Mouse (Mus musculus) liver, embryonic 12.5 days (tissue): Measurements from ENCODE around the gene Rbp4. TPM values are rescaled to one million over a fixed set of nuclear protein-coding genes. Genes with fewer than 3 reads are reported as not detected.

Experiments
- ATAC-seq: fragments of 200-750 bp; cut with Nextera tagmentation; 2 replicates; pipeline ENCODE4 v1.8.0; 2017; ENCODE audit warnings: moderate number of reproducible peaks, mild to moderate bottlenecking, moderate library complexity
- H3K27ac ChIP-seq: fragments of 300-500 bp; sonication (generic); 2 replicates; pipeline ENCODE4 v1.5.1; 2016; ENCODE audit warnings: mild to moderate bottlenecking
- H3K27me3 ChIP-seq: fragments of 300-500 bp; sonication (generic); replicated peaks from 2 replicates; pipeline ENCODE4 v1.6.1; 2016; ENCODE audit warnings: mild to moderate bottlenecking, moderate library complexity
- H3K36me3 ChIP-seq: fragments of 300-500 bp; sonication (generic); 2 replicates; pipeline ENCODE4 v1.6.1; 2016; ENCODE audit warnings: mild to moderate bottlenecking, moderate library complexity
- H3K4me1 ChIP-seq: fragments of 300-500 bp; sonication (generic); 2 replicates; pipeline ENCODE4 v1.6.1; 2016
- H3K4me2 ChIP-seq: fragments of 300-500 bp; sonication (generic); 2 replicates; pipeline ENCODE4 v1.6.1; 2016; ENCODE audit warnings: mild to moderate bottlenecking, moderate library complexity
- H3K4me3 ChIP-seq: fragments of 300-500 bp; sonication (generic); 2 replicates; pipeline ENCODE4 v1.5.1; 2016; ENCODE audit warnings: mild to moderate bottlenecking, moderate library complexity
- H3K9ac ChIP-seq: fragments of 300-500 bp; sonication (generic); 2 replicates; pipeline ENCODE4 v1.6.1; 2016; ENCODE audit warnings: mild to moderate bottlenecking, moderate library complexity
- H3K9me3 ChIP-seq: fragments of 300-500 bp; sonication (generic); replicated peaks from 2 replicates; pipeline ENCODE4 v1.6.1; 2016; ENCODE audit warnings: mild to moderate bottlenecking, moderate library complexity
- WGBS: fragments of 180-500 bp; shearing (Covaris S2); methylation state at CpG from one replicate; pipeline ENCODE4 v1.1.7; 2016; ENCODE audit not compliant: insufficient replicate concordance; 5-methylcytosine and 5-hydroxymethylcytosine counted together
- polyA plus RNA-seq: library from polyadenylated mRNA; unstranded; fragments of >200 nt; fragmentation: Nextera tagmentation; extraction: Ambion mirVana; gene quantifications from 2 replicates; pipeline ENCODE4 v1.2.1, GENCODE M21; 2016

Rbp4 gene
- 1,432 and 1,434 TPM in 2 replicates for polyA plus RNA-seq

DNA sequence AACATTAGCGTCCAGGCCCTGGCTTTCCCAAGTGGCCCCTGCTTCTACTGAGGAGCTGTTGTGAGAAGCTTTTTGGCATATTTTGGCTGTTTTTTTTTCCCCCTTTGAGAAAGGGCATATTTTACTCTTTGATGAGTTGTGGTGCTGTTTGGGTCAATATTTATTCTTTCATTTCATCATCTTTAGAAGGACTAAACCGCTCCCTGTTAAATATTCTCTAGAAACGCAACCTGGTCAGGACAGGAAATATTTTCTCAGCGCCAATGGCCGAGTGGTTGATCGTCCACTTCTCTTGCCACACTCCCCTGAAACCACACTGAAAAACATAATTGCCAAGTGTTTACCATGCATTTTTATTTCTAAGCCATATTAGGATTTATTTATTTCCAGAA, at the start of gene Rbp4:
TSS of gene Rbp4 (minus strand) at position 63 of the 392 bp plus-strand sequence.
- Histone ChIP-seq H3K4me2 (peak within 1 kb of the TSS; percentile 62), H3K27me3 (peaks cover 47% of the 10 kb centered on the region), H3K9me3 (no peaks in the 10 kb centered on the region), H3K36me3 (no peaks in the 10 kb centered on the region), H3K4me1 (no peaks in the 10 kb centered on the region), H3K27ac (peak within 1 kb of the TSS; percentile 78), H3K4me3 (peak within 1 kb of the TSS; percentile 52), H3K9ac (peak within 1 kb of the TSS; percentile 55)
- 53% methylated on average over 6 of the region's 6 CpGs for WGBS
- ATAC-seq, result no peak

DNA sequence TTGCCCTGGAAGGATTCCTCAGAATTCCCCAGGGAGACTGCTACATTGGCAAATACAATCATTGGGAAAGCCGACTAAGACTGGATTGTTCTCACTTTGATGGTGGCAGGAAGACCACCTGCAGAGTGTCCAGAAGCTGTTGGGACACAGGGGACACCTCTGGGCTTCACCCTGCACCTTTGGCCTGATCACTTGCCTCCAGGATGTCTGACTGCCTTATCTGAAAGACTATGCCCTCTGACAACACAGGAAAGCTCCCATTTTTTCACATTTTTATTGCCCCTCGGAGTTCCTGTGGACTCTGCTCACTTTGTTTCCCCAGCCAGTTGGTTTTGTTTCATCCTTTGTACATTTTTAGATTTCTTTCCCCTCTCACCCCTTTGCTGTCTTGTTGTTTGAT, 39.6 kb upstream of the Rbp4 start:
- Histone ChIP-seq H3K4me2 (no peak overlapping the region), H3K9me3 (no peaks in the 10 kb centered on the region), H3K36me3 (no peaks in the 10 kb centered on the region), H3K4me1 (0 out of 2 replicates have a peak, but pooled peaks cover 3% of the 10 kb centered on the region), H3K4me3 (no peak overlapping the region), H3K27ac (no peak overlapping the region), H3K9ac (no peak overlapping the region), H3K27me3 (no peaks in the 10 kb centered on the region)
- WGBS, result 28% methylated on average over 2 of the region's 2 CpGs
- no peak for ATAC-seq

DNA sequence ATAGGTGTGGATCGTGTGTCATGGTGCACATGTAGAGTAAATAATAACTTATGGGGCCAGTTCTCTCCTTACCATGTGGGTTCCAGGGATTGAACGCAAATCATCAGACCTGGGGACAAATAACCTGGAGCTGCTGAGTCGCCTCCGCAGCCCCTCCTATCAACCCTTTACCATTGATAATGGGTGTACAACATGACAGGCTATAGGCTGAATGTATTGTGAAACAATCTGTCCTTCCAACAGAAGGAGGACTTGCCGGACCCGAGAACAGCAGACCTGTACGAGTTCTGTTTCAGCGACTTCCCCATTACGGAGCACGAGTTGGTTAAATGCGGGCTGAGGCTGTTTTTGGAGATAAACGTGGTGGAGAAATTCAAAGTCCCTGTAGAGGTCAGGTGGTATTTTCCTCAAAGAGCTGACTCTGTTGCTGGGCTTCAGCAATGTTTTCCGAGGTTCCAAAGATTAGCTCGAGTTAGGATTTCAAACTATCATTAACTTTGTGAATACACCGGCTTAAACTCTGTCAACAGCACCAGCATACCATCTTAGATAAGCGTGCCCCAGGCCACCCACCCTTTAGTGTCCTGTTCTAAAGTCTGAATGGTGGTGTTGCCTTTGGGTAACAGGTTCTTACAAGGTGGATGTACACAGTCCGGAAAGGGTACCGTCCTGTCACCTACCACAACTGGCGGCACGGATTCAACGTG, 36.7 kb upstream of the Rbp4 start:
- Histone ChIP-seq H3K36me3 (no peaks in the 10 kb centered on the region), H3K9me3 (no peaks in the 10 kb centered on the region), H3K4me1 (0 out of 2 replicates have a peak, but pooled peaks cover 3% of the 10 kb centered on the region), H3K27me3 (no peaks in the 10 kb centered on the region), H3K4me3 (no peak overlapping the region), H3K9ac (no peak overlapping the region; the same call in 1 of the 2 replicates), H3K4me2 (peak overlapping the region; percentile 31; the same call in 1 of the 2 replicates), H3K27ac (peak overlapping the region; percentile 62)
- ATAC-seq, result peak; percentile 74
- WGBS, result 65% methylated on average over 21 of the region's 21 CpGs

DNA sequence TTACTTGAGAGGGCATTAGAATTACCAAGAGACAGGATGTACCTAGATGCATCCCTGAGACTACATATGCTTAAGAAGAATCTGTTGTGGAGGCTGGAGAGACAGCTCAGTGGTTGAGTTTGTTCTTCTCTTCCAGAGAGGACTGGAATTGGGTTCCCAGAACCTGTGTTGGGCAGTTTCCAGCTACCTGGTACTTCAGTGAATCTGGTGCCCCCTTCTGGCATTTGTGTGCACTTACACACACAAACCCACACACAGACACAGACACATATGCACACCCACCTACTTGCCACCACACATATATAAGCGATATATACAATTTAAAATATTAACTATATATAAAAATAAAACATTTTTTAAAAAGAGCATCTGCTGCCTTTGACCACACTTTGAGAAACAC, 31.2 kb upstream of the Rbp4 start:
- H3K27me3 ChIP-seq, result no peaks in the 10 kb centered on the region
- no peak for ATAC-seq
- no peak overlapping the region for H3K4me3 ChIP-seq
- H3K36me3 ChIP-seq, result no peaks in the 10 kb centered on the region
- no peak overlapping the region for H3K4me2 ChIP-seq
- no peaks in the 10 kb centered on the region for H3K9me3 ChIP-seq
- 75% methylated on average over 1 of the region's 1 CpGs for WGBS
- H3K27ac ChIP-seq, result no peak overlapping the region
- no peak overlapping the region for H3K9ac ChIP-seq
- H3K4me1 ChIP-seq, result 0 out of 2 replicates have a peak, but pooled peaks cover 3% of the 10 kb centered on the region

DNA sequence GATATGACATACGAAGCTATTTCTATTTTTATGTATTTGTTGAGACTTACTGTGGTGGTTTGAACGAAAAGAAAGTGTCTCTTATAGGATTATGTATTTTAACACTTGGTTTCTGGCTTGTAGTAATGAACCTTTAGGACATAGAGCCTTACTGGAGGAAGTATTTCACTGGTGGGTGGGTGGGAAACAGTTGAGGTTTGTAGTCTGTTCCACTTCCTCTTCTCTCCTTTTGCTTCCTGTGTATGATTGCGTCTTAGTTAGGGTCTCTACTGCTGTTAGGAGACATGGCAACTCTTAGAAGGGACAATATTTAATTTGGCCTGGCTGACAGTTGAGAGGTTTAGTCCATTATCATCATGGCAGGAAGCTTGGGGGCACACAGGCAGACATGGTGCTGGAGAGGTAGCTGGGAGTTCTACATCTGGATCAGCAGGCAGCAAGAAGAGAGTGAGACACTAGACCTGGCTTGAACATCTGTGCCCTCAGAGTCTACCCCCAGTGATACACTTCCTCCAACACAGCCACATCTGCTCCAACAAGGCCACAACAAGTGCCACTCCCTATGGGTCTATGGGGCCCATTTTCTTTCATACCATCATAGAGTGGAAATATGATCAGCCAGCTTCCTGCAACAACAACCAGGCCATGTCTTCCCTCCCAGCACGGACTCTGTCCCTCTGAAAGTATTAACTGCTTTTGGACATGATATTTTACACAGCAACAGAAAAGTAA, 18.6 kb upstream of the Rbp4 start:
- Histone ChIP-seq H3K27me3 (no peaks in the 10 kb centered on the region), H3K4me1 (no peaks in the 10 kb centered on the region), H3K4me3 (no peak overlapping the region), H3K4me2 (no peak overlapping the region), H3K9me3 (no peaks in the 10 kb centered on the region), H3K36me3 (no peaks in the 10 kb centered on the region), H3K27ac (no peak overlapping the region), H3K9ac (no peak overlapping the region)
- 34% methylated on average over 4 of the region's 4 CpGs for WGBS
- no peak for ATAC-seq

DNA sequence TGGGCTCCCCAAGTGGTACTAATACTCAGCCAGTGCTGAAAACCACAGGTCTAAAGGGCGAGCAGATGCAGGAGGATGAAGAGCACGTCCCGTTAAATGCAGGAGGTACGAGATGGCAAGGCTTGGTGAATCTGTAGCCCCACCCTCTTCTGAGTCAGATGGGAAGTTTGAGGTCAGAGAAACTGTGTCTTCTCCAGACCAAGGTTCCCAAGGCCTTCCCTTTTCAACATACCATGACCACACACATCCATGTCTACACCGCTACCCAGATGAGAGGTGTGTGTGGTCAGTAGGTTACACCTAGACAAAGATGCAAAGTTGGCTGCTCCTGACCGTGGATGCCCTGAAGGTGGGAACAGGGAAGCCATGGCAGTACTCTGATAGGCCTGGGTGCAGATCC, 9.7 kb upstream of the Rbp4 start:
- no peak; the same call in 1 of the 2 replicates for ATAC-seq
- no peaks in the 10 kb centered on the region for H3K9me3 ChIP-seq
- H3K36me3 ChIP-seq, result no peaks in the 10 kb centered on the region
- H3K9ac ChIP-seq, result no peak overlapping the region
- H3K4me3 ChIP-seq, result no peak overlapping the region
- no peaks in the 10 kb centered on the region for H3K4me1 ChIP-seq
- peak overlapping the region; percentile 64 for H3K27ac ChIP-seq
- no peak overlapping the region for H3K4me2 ChIP-seq
- H3K27me3 ChIP-seq, result no peaks in the 10 kb centered on the region
- 65% methylated on average over 6 of the region's 6 CpGs for WGBS

DNA sequence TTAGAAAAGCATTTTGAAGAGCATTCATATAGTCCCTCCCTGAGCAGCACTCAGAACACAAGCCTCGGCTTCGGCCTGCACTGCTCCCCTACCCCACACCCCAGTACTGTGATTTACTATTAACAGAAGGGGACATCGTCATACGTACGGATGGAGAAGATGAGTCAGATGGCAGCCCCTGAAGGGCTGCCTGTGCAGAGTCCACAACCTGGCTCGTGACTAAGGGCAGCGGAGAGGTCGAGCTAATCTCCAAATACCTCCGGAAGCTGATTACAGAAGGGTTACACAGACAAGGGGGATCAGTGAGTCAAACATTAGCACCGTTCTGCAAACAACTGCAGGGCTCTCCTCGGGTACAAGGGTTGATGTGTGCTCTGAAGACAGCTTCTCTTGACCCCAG, 8.9 kb upstream of the Rbp4 start:
- ATAC-seq, result peak; percentile 85
- no peaks in the 10 kb centered on the region for H3K36me3 ChIP-seq

DNA sequence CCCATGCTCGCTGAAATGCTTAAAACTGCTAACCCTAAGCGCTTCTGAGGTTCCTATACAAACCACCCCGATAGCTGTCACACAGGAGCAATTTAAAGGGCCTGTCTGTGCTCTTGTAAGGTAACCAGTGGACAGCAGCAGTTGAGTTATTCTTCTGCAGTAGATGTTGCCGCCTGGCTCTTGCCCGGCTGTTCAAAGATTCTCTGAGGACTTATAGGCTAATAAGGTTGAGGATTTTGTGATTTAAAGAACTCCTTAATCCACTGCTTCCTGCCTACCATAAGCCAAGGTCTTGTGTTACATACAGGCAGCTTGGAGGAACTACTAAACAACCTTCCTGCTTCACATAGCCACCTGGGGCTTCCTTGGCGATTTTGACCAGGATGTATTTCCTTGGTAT, 7.4 kb upstream of the Rbp4 start, which contains the start of gene Pde6c:
TSS of gene Pde6c (plus strand) at position 301 of the 400 bp plus-strand sequence.
- H3K36me3 ChIP-seq, result no peaks in the 10 kb centered on the region
- H3K4me2 ChIP-seq, result no peak within 1 kb of the TSS
- ATAC-seq, result no peak
- H3K27me3 ChIP-seq, result 0 out of 2 replicates have a peak, but pooled peaks cover 3% of the 10 kb centered on the region
- WGBS, result 65% methylated on average over 6 of the region's 6 CpGs
- no peaks in the 10 kb centered on the region for H3K9me3 ChIP-seq
- H3K4me3 ChIP-seq, result no peak within 1 kb of the TSS
- H3K27ac ChIP-seq, result peak within 1 kb of the TSS; percentile 61
- no peak within 1 kb of the TSS for H3K9ac ChIP-seq
- H3K4me1 ChIP-seq, result no peaks in the 10 kb centered on the region

More for the DNA sequence above, 8.9 kb upstream of the Rbp4 start:
- no peaks in the 10 kb centered on the region for H3K9me3 ChIP-seq
- 50% methylated on average over 11 of the region's 11 CpGs for WGBS
- no peak overlapping the region for H3K4me2 ChIP-seq
- peak overlapping the region; percentile 64 for H3K27ac ChIP-seq
- no peak overlapping the region for H3K9ac ChIP-seq
- H3K27me3 ChIP-seq, result no peaks in the 10 kb centered on the region
- H3K4me3 ChIP-seq, result no peak overlapping the region
- H3K4me1 ChIP-seq, result no peaks in the 10 kb centered on the region

DNA sequence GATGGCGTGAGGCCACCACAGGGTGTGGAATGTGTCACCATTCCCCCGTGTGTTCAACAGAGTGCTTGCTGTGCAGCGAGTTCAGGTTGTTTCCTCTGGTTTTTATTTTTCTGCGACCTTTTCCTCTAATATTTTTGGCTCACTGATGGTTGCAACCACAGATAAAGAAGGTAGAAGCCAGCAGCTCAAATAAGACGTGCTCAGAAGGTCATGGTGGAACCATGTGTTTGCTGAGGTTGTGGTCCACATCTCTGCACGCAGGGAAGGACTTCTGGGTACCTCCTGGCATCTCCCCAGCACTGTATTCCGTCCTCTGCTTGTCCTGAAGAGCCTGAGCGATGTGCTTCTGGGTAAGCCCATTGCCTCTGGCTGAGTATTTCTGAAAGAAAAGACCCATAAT, 1.6 kb upstream of the Rbp4 start:
- Histone ChIP-seq H3K4me2 (no peak overlapping the region), H3K27me3 (peaks cover 47% of the 10 kb centered on the region), H3K9me3 (no peaks in the 10 kb centered on the region), H3K4me3 (no peak overlapping the region), H3K9ac (no peak overlapping the region), H3K4me1 (no peaks in the 10 kb centered on the region), H3K27ac (no peak overlapping the region), H3K36me3 (no peaks in the 10 kb centered on the region)
- no peak for ATAC-seq
- WGBS, result 44% methylated on average over 8 of the region's 8 CpGs

DNA sequence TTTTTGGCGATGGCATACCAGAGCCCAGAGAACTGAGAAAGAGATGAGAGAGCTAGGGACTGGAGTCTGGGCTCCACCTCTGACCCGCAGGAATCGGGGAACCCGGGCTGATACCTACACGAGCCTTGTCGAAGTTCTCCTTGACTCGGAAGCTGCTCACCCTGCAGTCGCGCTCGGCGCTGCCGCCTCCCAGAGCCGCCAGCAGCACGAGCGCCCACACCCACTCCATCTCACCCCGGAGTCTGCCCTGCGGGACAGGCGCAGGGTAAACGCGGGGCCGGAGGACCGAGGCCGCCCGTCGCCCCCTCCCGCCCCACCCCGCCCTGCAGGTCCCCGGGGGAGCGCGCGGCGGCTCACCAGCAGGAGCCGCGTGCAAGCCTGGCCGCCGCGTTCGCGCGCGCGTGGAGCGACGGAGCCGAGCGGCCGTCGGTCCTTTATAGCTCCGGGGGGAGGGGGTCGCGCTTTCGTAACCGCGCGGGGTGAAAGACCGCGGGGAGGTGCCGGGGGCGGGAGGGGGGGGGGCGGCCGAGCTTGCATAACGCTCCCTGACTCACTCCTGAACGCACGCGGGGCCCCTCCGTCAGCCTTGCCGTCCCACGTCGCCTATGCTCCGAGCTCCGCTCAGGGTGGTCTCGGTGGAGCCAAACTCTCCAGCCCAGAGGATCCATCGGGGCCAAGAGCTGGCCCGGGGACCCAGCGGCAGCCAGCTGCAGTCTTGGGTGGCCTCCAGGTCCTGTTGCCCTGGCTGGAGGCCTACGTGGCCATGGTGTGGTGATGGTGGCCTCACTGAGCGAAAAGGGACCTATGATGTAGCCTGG, 471 bp downstream of the Rbp4 start:
- WGBS, result 2% methylated on average over 42 of the region's 77 CpGs
- H3K9ac ChIP-seq, result peak overlapping the region; percentile 55
- H3K27ac ChIP-seq, result peak overlapping the region; percentile 78
- H3K9me3 ChIP-seq, result no peaks in the 10 kb centered on the region
- peak overlapping the region; percentile 62 for H3K4me2 ChIP-seq
- peak; percentile 67 for ATAC-seq
- no peaks in the 10 kb centered on the region for H3K36me3 ChIP-seq
- H3K4me3 ChIP-seq, result peak overlapping the region; percentile 52
- H3K4me1 ChIP-seq, result no peaks in the 10 kb centered on the region
- peaks cover 50% of the 10 kb centered on the region for H3K27me3 ChIP-seq

DNA sequence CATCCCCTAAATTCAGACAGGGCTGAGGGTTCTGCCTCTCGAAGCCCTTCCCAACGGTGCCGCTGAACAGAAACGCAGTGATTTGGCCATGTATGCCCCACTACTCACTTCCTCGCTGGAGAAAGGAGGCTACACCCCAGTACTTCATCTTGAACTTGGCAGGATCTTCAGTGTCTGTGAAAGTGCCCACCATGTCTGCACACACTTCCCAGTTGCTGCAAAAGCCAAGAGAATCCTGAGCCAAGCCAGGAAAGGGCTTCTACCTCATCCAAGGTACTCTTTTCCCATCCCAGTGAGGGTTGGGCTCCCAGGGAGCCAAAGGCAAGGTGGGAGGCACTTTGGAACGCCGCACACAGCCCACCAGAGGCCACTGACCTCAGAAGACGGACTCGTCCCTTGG, 1.2 kb downstream of the Rbp4 start:
- H3K9ac ChIP-seq, result peak overlapping the region; percentile 55
- 22% methylated on average over 9 of the region's 9 CpGs for WGBS

More for the DNA sequence above, 1.2 kb downstream of the Rbp4 start:
- no peak for ATAC-seq
- no peaks in the 10 kb centered on the region for H3K36me3 ChIP-seq
- H3K4me3 ChIP-seq, result peak overlapping the region; percentile 52
- H3K4me1 ChIP-seq, result no peaks in the 10 kb centered on the region
- peak overlapping the region; percentile 67 for H3K27ac ChIP-seq
- peak overlapping the region; percentile 62 for H3K4me2 ChIP-seq
- no peaks in the 10 kb centered on the region for H3K9me3 ChIP-seq
- peaks cover 50% of the 10 kb centered on the region for H3K27me3 ChIP-seq
